Mouse (Mus musculus) limb, embryonic 15.5 days (tissue): Measurements from ENCODE around the gene Treh. TPM values are rescaled to one million over a fixed set of nuclear protein-coding genes. Genes with fewer than 3 reads are reported as not detected.

Experiments
- ATAC-seq: fragments of 200-750 bp; cut with Nextera tagmentation; 2 replicates; pipeline ENCODE4 v1.8.0; 2017; ENCODE audit warnings: low read depth, moderate TSS enrichment; ENCODE audit not compliant: insufficient number of reproducible peaks, low FRiP score, low TSS enrichment
- H3K27ac ChIP-seq: fragments of 300-500 bp; sonication (generic); 2 replicates; pipeline ENCODE4 v1.5.1; 2015; ENCODE audit warnings: moderate library complexity, mild to moderate bottlenecking, inconsistent platforms
- H3K27me3 ChIP-seq: fragments of 300-500 bp; sonication (generic); 2 replicates; pipeline ENCODE4 v1.6.1; 2015; ENCODE audit warnings: inconsistent platforms
- H3K36me3 ChIP-seq: fragments of 300-500 bp; sonication (generic); 2 replicates; pipeline ENCODE4 v1.6.1; 2015; ENCODE audit warnings: inconsistent platforms
- H3K4me1 ChIP-seq: fragments of 300-500 bp; sonication (generic); 2 replicates; pipeline ENCODE4 v1.6.1; 2015; ENCODE audit warnings: inconsistent platforms
- H3K4me2 ChIP-seq: fragments of 300-500 bp; sonication (generic); 2 replicates; pipeline ENCODE4 v1.6.1; 2015; ENCODE audit warnings: mild to moderate bottlenecking, inconsistent platforms
- H3K4me3 ChIP-seq: fragments of 300-500 bp; sonication (generic); 2 replicates; pipeline ENCODE4 v1.5.1; 2015; ENCODE audit warnings: mild to moderate bottlenecking, inconsistent platforms
- H3K9ac ChIP-seq: fragments of 300-500 bp; sonication (generic); 2 replicates; pipeline ENCODE4 v1.6.1; 2015; ENCODE audit warnings: inconsistent platforms
- H3K9me3 ChIP-seq: fragments of 300-500 bp; sonication (generic); 2 replicates; pipeline ENCODE4 v1.6.1; 2016; ENCODE audit warnings: inconsistent platforms
- WGBS: fragments of 180-500 bp; shearing (Covaris S2); methylation state at CpG from one replicate; pipeline ENCODE4 v1.1.7; 2015; 5-methylcytosine and 5-hydroxymethylcytosine counted together
- polyA plus RNA-seq: library from polyadenylated mRNA; unstranded; fragments of >200 nt; fragmentation: Nextera tagmentation; extraction: Ambion mirVana; gene quantifications from 2 replicates; pipeline ENCODE4 v1.2.1, GENCODE M21; 2015

The Treh gene
- polyA plus RNA-seq, 1 experiment from 2014 or later: not detected

DNA sequence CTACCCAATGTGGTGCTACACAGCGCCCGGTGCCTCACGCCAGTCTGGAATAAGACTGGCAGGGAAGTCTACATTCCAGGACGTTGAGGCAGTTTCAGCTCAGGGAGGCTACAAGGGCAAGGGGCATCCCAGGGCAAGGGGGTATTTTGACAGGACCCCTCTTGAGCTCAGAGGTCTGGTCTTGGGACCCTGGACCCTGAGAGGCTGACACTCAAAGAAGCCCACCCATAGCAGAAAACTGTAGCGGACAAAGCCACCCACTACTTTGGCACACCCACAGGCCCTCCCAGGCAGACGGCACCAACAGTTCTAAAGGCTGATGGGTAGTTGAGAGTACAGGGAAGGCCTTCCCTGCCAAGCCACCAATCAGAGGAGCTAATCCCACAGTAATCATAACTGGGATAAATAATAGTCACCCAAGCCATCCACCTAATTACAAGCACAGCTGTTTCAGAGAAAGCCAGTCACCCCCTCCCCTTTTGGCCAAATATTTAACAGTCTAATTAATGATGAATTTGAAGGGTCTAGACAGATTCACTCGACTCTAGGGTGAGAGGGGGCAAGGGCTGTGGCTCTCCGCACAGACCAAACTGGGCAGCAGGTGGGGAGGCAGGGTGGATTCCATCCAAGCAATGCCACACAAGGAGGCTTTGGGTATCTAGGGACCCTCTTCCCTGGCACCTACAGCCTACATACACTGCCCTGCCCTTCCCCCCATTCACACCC lies 46.8 kb downstream of the Treh start:
- Histone ChIP-seq H3K9ac (no peak overlapping the region; the same call in 1 of the 2 replicates), H3K9me3 (no peaks in the 10 kb centered on the region), H3K36me3 (peaks cover 54% of the 10 kb centered on the region), H3K4me1 (peaks cover 48% of the 10 kb centered on the region), H3K27me3 (no peaks in the 10 kb centered on the region), H3K27ac (peak overlapping the region; percentile 71; the same call in 1 of the 2 replicates), H3K4me3 (peak overlapping the region; percentile 57), H3K4me2 (peak overlapping the region; percentile 60)
- WGBS: 58% methylated on average over 8 of the region's 8 CpGs
- ATAC-seq: no peak

DNA sequence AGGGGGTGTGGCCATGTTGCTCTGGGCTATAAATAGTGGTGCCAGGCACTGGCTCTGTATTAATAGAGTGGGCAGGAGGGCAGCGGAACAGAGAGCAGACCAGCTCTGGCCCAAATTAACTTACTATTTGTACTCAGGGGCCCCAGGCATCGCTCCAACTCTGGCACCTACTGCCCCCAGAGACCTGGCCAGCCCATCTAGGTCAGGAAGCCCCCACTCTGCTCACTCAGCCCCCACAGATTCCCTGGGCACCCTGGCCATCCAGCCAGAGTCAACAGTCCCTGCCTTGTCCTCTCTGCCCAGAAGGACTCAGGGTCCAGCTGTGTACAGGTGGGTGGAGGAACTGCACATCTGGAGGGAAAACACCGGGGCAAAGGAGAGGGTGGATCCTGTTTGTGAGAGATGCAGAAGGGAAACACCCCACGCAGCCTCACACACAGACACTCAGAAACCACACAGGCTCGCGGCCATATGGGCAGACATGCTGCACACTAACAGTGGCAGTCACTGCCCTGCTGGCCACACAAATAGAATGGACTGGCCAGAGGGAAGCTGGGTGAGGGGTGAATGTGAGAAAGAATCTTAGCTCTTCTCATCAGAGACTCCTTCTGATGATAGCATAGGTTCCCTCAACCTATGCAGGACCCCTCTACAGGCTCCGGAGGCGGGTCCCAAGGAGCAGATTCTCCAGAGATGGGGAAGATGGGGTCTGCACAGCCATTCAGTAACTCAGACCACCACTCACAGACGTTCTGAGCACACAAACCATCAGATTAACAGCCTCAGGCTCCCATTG lies 47.5 kb downstream of the Treh start:
- Histone ChIP-seq H3K9me3 (no peaks in the 10 kb centered on the region), H3K27ac (peak overlapping the region; percentile 71), H3K4me3 (peak overlapping the region; percentile 57), H3K4me2 (peak overlapping the region; percentile 60), H3K27me3 (no peaks in the 10 kb centered on the region), H3K36me3 (peaks cover 52% of the 10 kb centered on the region), H3K4me1 (peaks cover 55% of the 10 kb centered on the region), H3K9ac (peak overlapping the region; percentile 39)
- ATAC-seq: no peak
- 12% methylated on average over 9 of the region's 9 CpGs for WGBS

DNA sequence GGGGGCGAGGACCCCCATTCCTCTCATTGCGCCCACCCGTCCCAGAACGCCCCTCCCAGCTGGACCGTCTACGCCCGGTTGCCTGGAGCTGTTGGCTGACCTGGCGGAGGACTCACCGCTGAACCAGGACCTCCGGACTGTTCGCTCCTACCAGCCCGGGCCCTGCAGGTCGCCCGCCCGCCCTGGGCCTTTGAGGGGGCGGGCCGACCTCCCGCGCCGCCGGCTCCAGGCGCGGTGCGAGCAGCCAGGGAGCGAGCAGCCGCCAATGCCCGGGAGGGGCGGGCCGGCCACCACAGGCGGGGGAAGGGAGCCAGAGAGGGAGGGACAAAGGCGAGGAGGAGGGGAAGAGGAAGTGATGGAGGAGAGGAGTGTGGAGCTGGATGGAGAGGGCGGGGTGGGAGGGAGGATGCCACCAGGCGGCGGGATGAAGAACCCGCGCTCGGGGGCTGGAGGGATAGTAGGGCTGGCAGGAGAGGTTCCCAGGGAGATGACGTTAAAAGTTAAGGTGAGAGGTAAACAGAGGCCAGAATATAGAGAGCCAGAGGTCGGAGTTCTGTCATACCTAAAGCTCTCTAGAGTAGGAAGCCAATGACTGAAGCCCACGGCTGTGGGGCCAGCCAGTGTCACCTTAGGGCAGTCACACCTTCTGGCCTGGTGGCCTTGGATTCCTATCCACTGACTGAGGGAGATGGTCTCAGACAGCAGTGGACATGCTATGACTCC lies 48.3 kb downstream of the Treh start:
- peaks cover 61% of the 10 kb centered on the region for H3K4me1 ChIP-seq
- H3K4me3 ChIP-seq: peak overlapping the region; percentile 57
- peaks cover 50% of the 10 kb centered on the region for H3K36me3 ChIP-seq
- H3K27ac ChIP-seq: peak overlapping the region; percentile 71
- H3K4me2 ChIP-seq: peak overlapping the region; percentile 60
- ATAC-seq: peak; percentile 78
- no peaks in the 10 kb centered on the region for H3K9me3 ChIP-seq
- no peaks in the 10 kb centered on the region for H3K27me3 ChIP-seq
- under 1% methylated on average over 39 of the region's 40 CpGs for WGBS
- H3K9ac ChIP-seq: peak overlapping the region; percentile 39

DNA sequence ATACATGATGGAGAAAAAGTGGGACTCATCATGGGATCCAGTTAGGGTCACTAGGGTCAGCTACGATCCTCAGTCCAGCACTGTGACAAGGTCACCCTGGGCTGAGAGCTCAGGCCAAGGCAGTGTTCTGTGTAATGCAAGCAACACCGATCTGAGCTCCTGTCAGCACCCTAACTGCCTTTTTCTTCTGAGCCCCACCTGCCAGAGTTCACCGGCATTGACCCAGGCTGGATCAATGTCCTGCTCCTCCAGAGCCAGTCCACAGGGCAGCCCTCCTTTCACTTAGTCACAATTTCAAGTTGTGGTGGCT lies 48.8 kb downstream of the Treh start:
- Histone ChIP-seq H3K27ac (peak overlapping the region; percentile 71), H3K4me3 (0 out of 2 replicates have a peak overlapping the region, but pooled peaks have one; percentile 57), H3K4me2 (no peak overlapping the region), H3K9me3 (no peaks in the 10 kb centered on the region), H3K27me3 (no peaks in the 10 kb centered on the region), H3K36me3 (peaks cover 50% of the 10 kb centered on the region), H3K9ac (no peak overlapping the region), H3K4me1 (peaks cover 66% of the 10 kb centered on the region)
- WGBS: 85% methylated on average over 3 of the region's 3 CpGs
- ATAC-seq: no peak

DNA sequence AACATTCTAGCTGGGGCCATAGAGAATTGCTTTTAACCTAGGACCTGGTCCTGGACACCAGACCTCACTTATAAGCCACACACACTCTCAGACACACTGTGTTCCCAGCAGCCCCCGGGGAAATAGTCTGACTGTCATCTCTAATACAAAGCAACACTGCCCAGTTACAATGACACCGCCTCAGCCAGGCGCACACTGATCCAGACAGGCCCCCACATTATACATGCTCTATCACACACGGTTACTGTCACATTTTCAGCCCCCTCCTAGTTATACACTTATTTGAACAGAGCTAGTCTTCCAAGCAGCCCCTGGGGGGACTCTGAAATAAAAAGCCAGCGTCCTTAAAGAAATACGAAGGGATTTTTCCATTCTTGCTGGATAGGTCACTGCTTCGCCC lies 49.5 kb downstream of the Treh start:
- no peak overlapping the region for H3K9ac ChIP-seq
- H3K27ac ChIP-seq: 0 out of 2 replicates have a peak overlapping the region, but pooled peaks have one; percentile 61
- 67% methylated on average over 7 of the region's 7 CpGs for WGBS
- no peak overlapping the region for H3K4me3 ChIP-seq
- H3K4me2 ChIP-seq: no peak overlapping the region
- no peak for ATAC-seq
- no peaks in the 10 kb centered on the region for H3K9me3 ChIP-seq
- no peaks in the 10 kb centered on the region for H3K27me3 ChIP-seq
- H3K36me3 ChIP-seq: peaks cover 50% of the 10 kb centered on the region
- peaks cover 72% of the 10 kb centered on the region for H3K4me1 ChIP-seq

DNA sequence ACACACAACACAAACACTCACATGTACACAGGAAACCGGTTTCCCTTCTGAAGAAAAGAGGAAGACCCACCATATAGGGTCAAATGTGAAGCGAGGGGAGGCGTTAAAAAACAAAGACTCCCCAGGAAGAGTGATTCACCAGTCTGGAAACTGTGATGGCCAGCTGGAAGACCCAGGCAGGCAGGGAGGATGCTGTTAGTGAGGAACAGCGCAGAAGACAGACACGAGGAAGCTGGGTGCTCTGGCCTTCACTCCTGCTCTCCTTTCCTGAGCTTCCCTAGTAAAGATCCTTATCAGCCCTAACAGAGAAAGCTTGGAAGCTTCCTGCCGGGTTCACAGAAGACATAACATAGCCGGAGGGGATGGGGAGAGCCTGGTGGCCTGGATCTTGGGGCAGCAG lies 50.0 kb downstream of the Treh start:
- peak overlapping the region; percentile 61; the same call in 1 of the 2 replicates for H3K27ac ChIP-seq
- H3K9me3 ChIP-seq: no peaks in the 10 kb centered on the region
- WGBS: 46% methylated on average over 7 of the region's 7 CpGs
- no peak for ATAC-seq
- peaks cover 72% of the 10 kb centered on the region for H3K4me1 ChIP-seq
- H3K36me3 ChIP-seq: peaks cover 47% of the 10 kb centered on the region
- H3K4me2 ChIP-seq: no peak overlapping the region
- H3K9ac ChIP-seq: no peak overlapping the region
- no peak overlapping the region for H3K4me3 ChIP-seq
- no peaks in the 10 kb centered on the region for H3K27me3 ChIP-seq

DNA sequence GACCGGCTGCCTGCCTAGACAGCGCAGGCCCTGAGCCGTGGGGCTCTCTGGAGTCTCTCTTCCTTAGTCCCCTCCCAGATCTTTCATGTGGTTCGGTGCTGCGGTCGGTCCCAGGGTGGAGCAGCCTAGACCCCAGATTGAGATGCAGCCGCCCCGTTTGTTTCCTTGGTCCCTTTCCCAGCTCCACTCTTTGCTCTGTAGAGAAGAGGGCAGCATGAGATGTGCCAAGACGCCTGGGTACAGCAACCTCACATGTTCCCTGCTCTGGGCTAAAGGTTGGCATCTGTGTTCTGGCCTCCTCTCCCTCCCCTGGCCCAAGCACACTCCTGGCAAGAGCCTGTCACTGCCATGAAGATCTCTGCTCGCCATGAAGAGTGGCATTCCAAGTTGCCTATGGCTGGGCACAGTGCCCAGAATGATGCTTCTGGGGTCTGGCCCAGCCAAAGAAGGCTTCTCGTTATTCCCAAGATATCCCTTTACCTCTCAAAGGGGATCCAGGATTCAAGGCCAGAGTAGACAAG lies 50.5 kb downstream of the Treh start:
- H3K4me3 ChIP-seq: no peak overlapping the region
- H3K27me3 ChIP-seq: no peaks in the 10 kb centered on the region
- no peak overlapping the region for H3K9ac ChIP-seq
- H3K4me2 ChIP-seq: no peak overlapping the region
- no peaks in the 10 kb centered on the region for H3K9me3 ChIP-seq
- peaks cover 42% of the 10 kb centered on the region for H3K36me3 ChIP-seq
- peak overlapping the region; percentile 61; the same call in 1 of the 2 replicates for H3K27ac ChIP-seq
- 60% methylated on average over 11 of the region's 11 CpGs for WGBS
- no peak for ATAC-seq
- H3K4me1 ChIP-seq: peaks cover 72% of the 10 kb centered on the region

DNA sequence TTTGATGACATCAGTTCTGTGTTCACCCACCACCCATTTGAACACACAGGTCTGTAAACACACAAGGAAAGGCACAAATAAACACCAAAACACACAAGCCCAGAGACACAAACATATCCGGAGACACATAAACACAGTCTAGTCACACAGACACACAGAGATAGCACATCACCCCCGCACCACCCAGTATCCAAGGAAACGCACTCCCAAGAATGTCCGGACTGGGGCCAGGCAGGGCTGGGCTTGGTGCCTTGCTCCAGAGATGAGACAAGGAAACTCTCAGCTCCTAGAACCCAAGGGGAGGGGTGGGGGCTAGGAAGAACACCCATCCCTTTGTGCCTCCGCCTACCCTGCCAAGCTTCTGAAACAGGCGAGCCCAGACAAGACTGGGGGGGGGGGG lies 51.2 kb downstream of the Treh start:
- Histone ChIP-seq H3K36me3 (peaks cover 42% of the 10 kb centered on the region), H3K27me3 (no peaks in the 10 kb centered on the region)

DNA sequence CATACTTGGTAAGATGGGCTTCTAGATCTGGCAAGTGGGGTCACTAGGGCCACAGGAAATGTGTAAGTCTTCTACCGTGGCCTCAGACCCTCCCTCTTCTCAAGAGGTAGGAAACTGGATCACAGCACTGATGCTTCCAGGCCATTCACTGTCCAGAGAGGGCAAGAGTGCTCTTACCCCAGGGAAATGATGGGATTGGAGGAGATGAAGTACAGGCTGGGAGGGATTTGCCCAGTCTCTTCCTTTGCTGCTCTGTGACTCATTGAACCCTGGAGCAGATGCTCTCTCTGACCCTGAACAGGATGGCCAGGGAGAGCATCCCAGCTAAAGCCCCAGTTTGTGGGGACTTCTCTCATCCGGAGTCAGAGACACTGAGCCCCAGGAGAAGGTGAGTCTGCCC lies 51.6 kb downstream of the Treh start:
- ATAC-seq: no peak
- no peaks in the 10 kb centered on the region for H3K27me3 ChIP-seq
- peaks cover 42% of the 10 kb centered on the region for H3K36me3 ChIP-seq
- no peak overlapping the region for H3K4me3 ChIP-seq
- peak overlapping the region; percentile 61; the same call in 1 of the 2 replicates for H3K27ac ChIP-seq
- H3K4me2 ChIP-seq: no peak overlapping the region
- H3K4me1 ChIP-seq: peaks cover 64% of the 10 kb centered on the region
- no peak overlapping the region for H3K9ac ChIP-seq
- 44% methylated on average over 2 of the region's 2 CpGs for WGBS
- H3K9me3 ChIP-seq: no peaks in the 10 kb centered on the region

More for the DNA sequence above, 51.2 kb downstream of the Treh start:
- Histone ChIP-seq H3K4me1 (peaks cover 69% of the 10 kb centered on the region), H3K9me3 (no peaks in the 10 kb centered on the region), H3K9ac (no peak overlapping the region), H3K4me3 (no peak overlapping the region), H3K27ac (peak overlapping the region; percentile 61), H3K4me2 (no peak overlapping the region)
- 71% methylated on average over 6 of the region's 6 CpGs for WGBS
- ATAC-seq: no peak

DNA sequence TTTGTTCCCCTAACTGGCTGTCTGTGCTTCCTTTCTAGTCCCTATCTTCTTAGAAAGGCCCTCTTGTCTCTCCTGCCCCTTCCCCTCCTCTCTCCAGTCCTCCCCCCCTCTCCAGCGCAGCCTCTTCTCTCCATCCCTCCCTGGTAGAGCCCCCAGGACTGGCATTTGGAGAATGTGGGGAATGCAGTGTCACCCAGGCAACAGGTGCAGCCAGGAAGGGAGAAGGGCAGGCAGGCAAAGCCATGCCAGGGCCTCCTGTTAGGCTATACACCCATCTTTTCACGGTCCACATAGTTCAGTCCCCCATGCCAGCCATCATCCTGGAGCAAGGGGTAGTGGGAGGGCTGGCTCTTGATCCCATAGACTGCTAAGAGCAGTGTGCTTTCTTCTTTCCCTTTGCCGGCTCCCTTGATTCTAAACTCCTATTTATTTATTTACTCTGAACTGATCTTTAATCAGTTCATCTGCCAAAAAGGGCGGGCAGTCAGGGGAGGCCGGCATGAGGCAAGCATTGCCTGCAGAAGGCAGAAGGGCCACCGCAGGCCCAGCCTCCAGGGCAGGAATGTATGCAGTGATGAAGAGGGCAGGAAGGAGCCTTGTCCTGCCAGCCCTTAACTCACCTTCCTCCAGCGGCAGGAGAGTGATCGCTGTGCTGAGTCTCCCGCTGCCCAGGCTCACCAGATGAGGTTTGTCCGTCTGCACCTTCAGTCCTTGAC lies 53.6 kb downstream of the Treh start:
- Histone ChIP-seq H3K9me3 (no peaks in the 10 kb centered on the region), H3K36me3 (peaks cover 42% of the 10 kb centered on the region), H3K4me3 (no peak overlapping the region), H3K27me3 (no peaks in the 10 kb centered on the region), H3K27ac (no peak overlapping the region; the same call in 1 of the 2 replicates), H3K4me1 (peaks cover 47% of the 10 kb centered on the region), H3K9ac (no peak overlapping the region), H3K4me2 (no peak overlapping the region)
- 54% methylated on average over 10 of the region's 10 CpGs for WGBS
- no peak for ATAC-seq

DNA sequence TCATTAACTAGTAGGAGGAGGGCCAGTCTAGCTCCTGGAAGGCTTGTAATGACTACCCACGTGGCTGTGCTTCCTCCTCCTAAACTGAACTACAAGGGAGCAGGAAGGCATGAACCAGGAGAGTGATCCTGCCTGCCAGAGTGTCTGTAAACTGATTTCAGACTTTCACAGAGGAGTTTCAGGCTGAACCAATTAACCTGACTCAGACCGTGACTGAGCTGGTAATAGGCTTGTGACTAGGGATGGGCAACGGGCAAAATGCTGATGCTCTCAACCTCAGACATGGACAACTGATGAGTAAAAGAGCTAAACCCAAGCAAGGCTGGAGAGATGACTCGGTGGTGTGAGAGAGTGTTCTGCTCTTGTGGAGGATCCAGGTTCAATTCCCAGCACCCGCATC lies 54.4 kb downstream of the Treh start:
- Histone ChIP-seq H3K9ac (no peak overlapping the region), H3K27me3 (no peaks in the 10 kb centered on the region), H3K4me1 (peaks cover 47% of the 10 kb centered on the region), H3K36me3 (peaks cover 42% of the 10 kb centered on the region), H3K9me3 (no peaks in the 10 kb centered on the region), H3K4me3 (no peak overlapping the region), H3K4me2 (no peak overlapping the region), H3K27ac (no peak overlapping the region)
- 53% methylated on average over 5 of the region's 5 CpGs for WGBS
- ATAC-seq: no peak
